Mouse (Mus musculus) cerebellum, postnatal 4 days (tissue): ENCODE measurements around the gene Tpst1.

Experiments used
- DNase-seq, 2 experiments: peaks; one replicate each; pipeline ENCODE4 v3.0.0; 2022; ENCODE audit warnings: low spot score in 2 of 2, mixed read lengths in 1 of 2

Gene Tpst1

DNA sequence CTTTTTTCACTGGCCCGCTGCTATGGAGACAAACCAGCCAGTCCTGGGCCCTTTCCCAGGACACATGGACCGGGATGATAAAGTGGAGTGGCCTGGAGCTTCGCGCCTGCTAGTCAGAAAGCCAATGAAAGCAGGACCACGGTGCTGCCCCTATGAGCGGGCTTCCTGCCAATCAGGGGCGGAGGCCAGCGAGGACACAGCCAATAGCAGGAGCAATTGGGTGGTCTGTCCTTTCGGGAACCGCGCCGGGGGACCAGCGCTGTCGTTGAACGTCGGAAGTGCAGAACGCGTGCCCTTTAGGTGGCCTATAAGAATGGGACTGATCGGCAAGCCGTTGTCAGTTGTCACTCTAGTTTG, 70.8 kb downstream of the Tpst1 start:
- DNase-seq, result peak; percentile 67 to 89

DNA sequence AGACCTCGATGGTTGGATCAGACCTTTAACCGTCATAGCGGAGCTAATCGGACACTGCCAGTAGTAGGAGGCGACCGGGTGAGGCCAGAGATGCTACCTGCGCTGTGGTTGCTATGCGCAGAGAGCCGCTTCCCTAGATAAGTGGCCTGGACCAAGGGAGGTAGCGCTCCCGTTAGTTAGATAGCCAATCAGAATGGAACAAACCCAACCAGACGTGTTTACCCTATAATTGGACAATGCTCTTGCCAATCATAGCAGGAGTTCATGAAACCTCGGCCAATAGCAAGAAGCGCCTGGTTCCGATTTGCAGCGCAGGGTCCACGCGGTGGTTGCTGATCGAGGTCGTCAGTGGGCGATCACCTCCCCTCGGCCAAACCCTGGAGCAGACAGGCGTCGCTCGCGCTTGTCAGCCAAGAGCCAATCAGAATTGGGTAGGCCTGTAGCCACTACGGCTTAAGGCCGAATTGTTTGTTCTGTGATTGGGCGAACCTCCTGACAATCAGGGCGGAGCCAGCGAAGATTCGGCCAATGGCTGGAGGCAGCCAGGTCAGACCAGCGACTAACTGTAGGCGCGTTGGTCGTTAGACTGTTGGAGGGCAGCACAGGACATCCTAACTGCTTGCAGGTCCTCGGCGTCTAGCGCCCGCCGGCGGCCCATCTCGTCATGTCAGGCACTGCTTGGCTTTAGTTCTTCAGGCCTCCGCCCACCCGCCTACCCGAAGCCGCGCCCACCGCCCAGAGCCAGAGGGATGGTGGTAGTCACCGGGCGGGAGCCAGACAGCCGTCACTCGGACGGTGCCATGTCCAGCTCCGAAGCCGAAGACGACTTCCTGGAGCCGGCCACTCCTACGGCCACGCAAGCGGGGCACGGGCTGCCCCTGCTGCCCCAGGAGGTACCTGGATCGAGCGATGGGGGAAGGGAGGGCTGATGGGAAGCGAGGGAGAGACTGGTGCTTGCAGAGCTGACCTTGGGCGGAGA, 71.5 kb downstream of the Tpst1 start, which contains the start of gene Kctd7:
TSS of gene Kctd7 (plus strand) at position 528 of the 979 bp plus-strand sequence.
- peak; percentile 82 to 95 for DNase-seq

DNA sequence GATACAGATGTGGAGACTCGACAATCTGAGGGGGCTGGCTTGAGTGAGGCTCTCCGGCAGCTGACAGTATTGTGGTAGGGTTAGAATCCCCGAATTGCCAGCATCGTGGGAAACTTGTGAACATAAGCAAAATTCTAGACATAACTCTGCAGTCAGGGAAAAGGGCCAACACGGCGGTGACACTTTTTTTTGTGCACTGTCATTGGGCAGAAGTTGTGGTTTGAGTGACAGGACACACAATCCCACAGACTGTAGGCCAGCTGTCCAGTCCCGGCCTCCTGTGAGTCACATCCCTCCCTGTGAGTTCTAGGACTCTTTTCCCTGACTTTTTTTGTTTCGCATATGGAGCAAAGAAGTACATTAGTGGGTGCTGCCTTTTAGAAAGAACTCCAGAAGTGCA, 72.8 kb downstream of the Tpst1 start:
- no peak for DNase-seq

DNA sequence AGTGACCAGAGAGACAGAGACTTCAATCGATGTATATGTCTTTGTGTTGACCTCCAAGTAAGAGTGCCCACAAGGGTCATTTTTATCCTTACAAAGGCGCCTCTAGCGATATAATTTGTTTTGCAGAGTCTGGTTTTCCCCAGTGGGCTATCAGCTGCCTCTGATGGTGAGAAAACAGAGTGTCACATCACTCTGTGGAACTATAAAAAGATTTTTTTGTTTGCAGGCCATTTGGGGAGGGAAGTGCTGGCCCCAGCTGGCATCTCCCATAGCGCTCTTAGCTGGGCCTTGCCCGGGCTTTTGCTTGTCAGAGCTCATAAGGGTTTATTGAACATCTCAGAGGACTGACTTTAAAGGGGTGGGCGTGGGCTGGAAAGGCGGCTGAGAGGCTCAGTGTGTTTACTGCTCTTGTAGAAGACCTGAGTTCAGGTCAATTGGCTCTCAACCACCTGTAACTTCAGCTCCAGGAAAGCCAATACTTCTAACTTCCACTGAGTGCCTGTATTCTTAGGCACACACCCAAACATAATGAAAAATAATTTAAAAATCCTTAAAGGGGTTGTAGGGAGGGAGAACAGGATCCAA, 76.7 kb downstream of the Tpst1 start:
- no peak for DNase-seq

DNA sequence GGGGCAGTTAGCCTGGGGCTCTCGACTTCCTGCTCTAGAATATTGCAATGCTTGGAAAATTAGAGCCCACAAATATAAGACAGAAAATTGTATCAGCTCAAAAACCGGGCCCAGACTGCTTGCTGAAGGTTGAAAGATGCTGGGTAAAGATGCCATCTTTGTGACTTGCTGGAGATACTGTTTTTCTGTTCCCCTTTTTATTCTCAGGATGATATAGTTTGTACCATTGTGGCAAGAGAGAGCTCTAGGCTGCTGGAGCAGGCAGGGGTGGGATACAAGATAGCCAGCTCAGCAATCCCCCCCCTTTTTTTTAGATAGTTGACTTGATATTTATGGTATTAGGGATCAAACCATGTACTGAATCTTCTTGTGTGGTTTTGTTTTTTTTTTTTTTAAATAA, 81.2 kb downstream of the Tpst1 start:
- no peak for DNase-seq

DNA sequence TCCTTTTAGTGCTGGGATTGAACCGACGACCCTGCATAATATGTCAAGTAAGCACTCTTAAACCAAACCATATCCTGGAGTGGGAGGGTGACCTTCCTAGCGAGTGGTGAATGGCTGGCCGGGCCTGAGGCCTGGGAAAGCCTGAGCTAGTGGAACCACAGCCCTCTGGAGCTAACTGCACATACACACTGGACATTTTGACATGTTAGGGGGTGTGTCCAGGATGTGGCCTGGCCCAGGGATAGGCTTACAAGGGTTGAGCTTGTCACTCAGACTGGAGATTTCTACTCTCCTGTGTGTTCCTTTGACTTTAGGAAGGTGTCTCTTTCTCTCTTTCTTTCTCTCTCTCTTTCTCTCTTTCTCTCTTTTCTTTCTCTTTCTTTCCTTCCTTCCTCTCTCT, 85.4 kb downstream of the Tpst1 start:
- no peak for DNase-seq

DNA sequence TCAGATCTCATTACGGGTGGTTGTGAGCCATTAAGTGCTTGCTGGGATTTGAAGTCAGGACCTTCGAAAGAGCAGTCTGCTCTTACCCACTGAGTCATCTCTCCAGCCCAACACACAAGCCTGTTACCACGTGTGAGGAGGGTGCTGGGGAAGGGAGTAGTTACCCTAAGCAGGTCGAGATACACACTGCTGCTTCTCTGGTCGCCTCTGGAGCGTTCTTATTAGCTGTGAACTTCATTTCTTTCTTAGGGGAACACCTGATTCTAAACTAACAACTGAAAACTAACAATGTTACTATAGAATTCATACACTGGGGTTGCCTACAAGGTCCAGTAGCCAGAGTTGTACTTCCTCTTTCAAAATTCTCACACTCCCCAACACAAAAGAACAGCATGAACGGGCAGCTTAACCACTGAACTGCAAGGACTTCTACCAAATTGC, 86.7 kb downstream of the Tpst1 start:
- DNase-seq, result no peak

DNA sequence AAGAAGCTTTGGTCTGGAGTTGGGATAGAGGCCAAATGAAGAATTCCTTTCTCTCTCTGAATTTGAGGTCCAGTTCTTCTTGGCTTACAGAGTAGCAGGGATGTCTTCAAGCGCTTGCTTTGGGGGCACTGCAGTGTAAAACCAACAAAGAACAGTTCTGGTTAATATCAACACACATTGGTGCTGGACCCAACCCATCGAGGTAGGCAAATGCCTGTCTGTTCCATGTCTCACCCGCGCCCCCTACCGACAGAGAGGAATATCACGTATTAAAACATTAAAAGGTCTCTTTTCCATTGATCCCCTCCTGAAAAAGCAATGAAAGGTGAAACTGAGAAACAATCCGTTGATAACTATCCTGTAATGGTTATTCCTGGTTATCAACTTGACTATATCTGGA, 90.5 kb downstream of the Tpst1 start:
- peak; percentile 44 to 66 for DNase-seq

DNA sequence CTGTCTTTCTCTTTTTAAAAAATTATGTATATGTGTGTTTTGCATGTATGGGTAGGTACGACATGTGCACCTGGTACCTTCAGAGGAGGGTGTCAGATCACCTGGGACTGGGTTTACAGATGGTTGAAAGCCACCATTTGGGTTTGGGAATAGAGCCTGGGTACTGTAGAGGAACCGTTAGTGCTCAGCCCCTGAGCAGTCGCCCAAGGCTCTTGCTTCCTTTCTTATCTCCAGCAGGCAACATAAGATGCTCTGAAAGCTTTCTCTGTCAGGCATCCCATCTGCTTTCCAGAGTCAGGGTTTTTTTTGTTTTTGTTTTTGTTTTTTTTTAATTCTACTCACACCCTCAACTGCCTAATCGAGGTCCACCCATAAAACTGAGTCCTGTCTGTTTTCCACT, 92.1 kb downstream of the Tpst1 start:
- DNase-seq, result no peak

DNA sequence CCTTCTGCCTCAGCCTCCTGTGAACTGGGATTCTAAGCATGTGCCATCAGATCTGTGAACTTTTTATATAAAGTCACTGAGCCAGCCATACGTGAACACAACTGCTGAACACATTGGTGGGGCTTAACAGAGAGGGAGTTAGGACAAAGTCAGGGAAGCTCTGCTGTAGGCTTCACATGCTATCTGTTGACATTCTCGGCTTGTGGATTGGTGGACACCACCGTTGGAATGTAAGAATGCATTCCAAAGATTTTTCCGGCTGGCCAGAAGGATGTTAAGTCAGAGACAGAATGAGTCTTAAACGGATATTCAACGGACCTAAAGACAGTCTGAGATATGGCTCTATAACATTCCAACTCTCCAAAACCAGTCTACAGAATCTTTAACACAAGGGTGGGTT, 96.0 kb downstream of the Tpst1 start:
- no peak for DNase-seq

DNA sequence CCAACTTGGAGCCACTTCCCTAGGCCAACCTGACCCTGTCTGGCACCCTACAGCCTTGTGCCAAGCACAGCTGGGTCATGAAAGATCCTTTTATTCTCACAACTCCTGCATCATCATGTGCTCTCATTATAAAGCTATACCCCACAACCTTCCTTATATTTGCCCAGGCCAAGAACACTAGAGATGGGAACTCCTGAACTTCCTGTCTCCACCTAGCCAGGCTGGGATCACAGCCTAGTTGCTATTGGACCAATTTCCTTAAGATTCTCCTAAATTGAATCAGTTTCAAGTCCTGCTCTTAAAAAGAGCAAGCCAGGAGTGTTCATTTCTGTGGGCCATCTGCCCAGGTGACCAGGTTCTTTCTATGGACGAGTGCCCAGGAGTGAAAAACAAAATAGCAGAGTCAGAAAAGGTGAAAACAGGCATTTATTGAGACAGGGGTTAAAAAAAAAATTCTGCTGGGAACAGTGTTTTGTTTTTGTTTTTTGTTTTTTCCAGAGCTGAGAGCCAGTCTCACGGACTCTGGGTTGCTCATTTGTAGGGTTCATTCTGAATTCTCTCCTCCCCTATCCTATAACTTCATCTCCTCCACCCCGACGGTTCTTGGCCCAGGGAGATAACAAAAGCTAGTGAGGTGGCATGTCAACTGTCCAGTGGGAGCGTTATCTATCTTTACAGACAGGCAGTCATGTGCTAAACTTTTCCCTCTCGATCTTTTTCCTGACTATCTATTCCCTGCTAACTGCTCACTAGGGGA, 97.7 kb downstream of the Tpst1 start:
- DNase-seq, result no peak

DNA sequence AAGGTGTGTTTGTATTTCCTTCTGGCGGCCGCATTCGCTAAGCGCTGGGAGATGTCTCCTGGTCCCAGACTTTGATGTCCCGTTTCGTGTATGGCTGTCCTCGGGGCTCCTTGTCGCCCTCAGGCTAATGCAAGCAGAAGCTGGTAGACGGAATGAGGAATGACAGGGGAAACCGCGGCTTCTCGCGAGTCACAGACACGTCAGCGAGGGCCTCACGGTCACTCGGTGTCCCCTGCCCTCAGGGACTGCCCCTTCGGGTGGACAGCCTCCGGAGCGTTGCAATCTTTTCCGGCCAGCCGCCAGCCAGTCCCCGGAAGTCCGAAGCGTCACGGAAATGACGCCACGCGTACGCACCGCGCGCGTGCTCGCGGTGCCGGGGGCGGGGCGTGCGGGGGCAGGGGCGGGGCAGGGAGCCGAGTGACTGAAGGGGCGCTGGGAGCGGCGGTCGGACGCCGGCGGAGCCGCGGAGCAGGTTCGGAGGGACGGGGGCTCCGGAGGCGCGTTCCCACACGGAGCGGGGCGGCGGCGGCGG, 98.4 kb downstream of the Tpst1 start, which contains the start of gene Rabgef1:
TSS of gene Rabgef1 (plus strand) at position 376 of the 532 bp plus-strand sequence.
- peak; percentile 82 to 93 for DNase-seq

DNA sequence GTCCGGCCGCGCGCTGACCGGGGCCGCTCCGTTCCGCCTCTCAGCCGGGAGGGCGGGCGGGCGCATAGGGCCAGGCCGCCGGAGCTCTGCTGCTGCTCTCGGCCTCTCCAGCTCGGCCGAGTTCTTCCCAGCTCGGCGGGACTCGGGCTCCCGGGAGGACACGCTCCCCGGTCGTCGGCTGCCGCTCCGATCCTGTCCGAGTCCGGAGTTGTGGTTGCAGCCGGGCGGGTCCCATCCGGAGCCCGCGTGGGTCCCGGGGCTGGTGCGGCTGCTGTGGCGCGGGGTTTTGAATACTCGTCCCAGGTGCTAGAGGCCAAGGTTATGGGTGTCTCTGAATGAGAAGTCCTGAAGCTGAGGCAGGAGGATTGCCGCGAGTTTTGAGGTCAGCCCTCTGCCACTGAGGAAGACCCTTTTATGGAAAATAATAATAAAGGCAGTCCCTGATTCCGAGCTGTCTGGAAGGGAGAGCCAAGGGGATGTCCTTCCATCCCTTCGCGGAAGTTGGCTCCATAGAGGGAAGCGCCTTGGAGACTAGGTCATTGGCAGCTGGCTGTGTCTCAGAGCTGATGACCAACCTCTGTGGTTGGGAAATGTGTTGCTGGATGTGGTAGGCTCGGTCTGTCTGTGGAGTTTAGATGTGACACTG, 99.0 kb downstream of the Tpst1 start:
- DNase-seq, result no peak

DNA sequence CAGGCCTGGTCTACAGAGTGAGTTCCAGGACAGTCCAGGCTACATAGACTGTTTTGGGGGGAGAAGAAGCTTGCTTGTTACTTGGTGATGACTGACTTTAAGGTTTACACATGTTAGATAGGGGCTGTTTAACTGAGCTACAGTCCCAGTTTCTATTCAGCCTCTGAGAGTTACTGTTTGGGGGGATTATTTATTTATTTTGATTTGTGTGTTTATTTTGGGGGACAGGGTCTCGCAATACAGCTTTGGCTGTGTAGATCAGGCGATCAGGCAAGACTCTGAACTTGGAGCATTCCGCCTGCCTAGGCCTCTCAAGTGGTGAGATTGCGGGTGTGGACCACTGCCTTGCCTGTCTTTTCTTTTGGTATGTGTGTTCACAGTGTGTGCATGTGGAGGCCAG, 99.9 kb downstream of the Tpst1 start:
- no peak for DNase-seq

DNA sequence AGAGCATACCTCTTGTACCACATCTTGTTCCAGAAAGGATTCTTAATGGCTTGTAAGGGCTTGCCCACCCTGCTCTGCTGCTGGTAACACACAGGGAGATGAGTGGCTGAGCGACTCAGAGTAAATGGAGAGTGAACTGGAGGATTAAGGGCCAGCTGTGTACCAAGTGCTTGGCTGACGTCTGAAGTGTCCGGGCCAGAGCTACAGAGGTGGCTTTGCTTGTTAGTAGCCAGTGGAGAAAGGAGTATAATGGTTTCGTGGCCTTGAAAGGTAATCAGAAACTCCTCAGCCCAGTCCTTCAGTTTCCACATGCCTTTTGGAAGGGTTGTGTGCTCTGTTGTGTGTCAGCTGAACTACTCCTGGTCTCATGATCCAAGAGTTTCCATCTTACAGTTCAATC, 104.7 kb downstream of the Tpst1 start:
- DNase-seq, result no peak

DNA sequence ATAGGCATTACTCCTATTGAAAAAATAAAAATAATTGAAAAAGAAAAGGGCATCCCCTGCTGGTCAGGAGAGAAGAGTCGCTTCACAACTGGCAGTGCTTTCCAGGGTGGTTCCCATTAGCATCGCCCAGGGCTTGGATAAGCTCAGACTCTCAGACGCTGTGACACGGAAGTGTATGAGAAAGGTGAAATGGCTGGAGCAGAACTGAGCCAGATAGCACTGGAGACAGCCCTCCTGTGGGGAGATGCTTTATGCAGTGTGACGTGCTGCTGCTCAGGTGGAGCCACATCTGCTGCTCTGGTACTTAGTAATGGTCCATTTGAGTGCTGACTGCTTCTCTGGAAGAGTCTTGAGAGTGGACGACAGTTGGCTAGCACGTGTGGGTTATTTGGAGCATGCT, 107.2 kb downstream of the Tpst1 start:
- DNase-seq, result no peak

DNA sequence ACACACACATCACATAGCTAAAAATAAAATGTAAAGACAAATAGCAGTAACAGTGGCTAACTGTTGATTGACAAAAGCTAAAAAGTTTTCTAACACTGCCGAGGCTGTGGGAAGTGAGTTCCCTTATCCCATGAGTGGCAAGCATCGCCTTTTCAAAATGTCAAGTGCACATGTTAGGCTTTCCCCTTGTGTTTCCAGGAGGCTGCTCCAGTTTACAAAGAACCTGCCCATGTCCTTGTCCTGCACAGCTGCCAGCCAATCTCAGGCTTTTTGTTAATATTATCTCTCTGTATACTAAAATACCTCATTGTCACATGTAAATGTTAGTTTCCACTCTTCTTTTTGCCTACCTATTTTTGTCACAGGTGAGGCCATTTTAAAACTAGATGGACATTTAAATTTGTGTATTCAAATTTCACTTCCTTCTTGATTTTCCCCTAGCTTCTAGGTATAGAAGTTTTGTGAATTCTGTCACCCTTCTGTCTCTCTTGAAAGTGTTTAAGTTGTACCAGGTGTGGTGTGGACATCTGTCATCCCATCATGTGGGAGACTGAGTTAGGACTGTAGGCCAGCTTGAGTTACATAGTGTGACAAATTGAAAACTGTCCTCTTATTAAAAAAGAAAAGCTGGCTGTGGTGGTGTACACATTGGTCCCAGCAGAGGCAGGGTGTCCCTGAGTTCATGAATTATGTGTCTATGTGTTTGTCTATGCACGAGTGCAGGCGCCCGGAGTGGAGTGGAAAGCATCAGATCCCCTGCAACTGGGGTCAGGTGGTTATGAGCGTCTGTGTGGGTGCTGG, 108.8 kb downstream of the Tpst1 start:
- no peak for DNase-seq

DNA sequence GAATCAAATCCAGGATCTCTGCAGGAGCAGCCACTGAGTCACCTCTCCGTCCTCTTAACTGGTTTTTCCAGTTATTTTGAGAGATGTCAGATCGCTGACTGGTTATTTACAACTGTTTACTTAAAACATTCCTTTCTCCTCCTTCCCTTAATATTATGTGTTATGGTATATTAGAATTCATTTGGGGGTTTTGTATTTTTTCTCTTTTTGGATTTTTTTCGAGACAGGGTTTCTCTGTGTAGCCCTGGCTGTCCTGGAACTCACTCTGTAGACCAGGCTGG, 109.4 kb downstream of the Tpst1 start:
- no peak for DNase-seq

DNA sequence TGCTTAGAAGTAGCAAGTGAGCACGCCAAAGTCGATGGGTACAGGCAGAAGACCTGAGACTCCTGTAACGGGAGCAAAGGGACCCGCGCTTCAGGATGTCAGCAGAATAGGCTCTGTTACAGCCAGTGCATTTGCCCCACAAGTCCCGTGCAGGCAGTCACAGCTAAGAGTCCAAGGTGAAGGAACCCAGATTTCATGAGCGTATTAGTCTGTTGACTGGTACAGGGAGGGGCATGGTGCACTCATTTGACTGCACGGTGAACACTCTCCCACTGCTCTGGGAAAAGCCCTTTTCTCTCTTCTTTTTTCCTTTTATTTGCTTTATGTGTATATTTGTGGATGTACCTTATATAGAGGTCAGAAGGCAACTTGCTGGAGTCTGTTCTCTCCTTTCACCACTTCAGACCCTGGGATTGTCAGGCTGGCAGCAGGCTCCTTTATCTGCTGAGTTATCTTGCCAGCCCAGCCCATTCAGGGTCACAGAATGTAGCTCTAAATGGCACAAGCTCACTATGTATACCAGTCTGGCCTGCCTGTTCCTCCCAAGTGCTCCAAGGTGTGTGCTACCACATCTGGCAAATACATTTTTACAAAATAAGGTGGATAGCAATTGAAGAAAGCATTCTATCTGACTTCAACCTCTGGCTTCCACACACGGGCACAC, 111.2 kb downstream of the Tpst1 start:
- no peak for DNase-seq

DNA sequence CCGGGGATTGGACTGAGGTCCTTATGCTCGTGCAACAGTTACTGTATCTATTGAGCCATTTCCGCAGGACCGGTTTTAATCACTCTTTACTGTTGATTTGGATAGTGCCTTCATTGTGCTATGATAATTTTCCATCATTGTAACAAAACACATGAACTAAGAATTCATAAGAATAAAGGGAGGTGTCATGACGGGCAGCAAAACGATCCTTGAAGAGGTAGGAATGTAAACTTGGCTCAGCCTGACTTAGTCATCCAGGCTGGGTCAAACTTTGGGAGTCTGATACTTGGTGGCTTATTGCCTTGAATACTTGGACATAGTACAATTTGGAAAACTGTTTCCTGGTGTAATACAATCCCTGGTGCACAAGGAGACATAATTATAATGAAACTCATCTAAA, 112.2 kb downstream of the Tpst1 start:
- no peak for DNase-seq
